Mouse (Mus musculus) left cerebral cortex, postnatal 4 days (tissue): ENCODE measurements around the gene Zfp213. TPM values are rescaled to one million over a fixed set of nuclear protein-coding genes. Genes with fewer than 3 reads are reported as not detected.

Source experiments
- DNase-seq: peaks from one replicate; pipeline ENCODE4 v3.0.0-alpha.2; 2022
- intact Hi-C: fragments of 180-260 bp; cut with DNase I; formaldehyde crosslinking; loops from one replicate; pipeline ENCODE4 v1.15.1; 2025
- total RNA-seq, 2 experiments: library from RNA; stranded (reverse); gene quantifications; 2 replicates each; pipeline ENCODE4 v1.2.3; 2021

The Zfp213 gene
- total RNA-seq, 2 experiments from 2014 or later: 6.4 to 7.3 TPM

DNA sequence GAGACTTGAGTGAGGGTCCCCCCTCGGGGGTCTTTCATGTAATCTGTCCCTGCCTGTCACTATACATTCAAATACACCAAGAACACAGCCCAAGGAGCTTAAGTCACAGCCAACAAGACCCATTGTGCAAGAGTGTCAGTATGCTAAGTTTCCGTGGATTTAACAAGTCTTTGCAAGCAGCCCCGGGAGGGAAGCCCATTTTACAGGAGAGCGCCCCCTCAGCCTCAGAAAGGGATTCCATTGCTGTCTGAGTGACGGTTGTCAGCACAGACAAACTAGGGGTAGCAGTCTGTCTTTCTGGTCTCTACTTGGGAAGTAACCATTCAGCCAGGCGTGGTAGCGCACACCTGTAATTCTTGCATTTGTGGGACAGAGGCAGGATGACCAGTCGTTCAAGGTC is 10.1 kb upstream of the Zfp213 start:
- intact Hi-C loops: no loop called here
- DNase-seq: no peak

DNA sequence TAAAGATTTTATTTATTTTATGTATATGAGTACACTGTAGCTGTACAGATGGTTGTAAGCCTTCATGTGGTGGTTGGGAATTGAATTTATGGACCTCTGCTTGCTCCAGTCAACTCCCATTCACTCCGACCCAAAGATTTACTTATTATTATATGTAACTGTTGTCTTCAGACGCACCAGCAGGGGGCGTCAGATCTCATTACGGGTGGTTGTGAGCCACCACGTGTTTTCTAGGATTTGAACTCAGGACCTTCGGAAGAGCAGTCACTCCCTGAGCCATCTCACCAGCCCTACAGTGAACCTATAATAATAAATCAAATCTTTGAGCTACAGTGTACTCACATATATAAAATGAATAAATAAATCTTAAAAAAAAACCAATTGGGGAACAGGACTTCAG is 8.0 kb upstream of the Zfp213 start:
- intact Hi-C loops: no loop called here

GRCm38 (mm10) chr17:23571084-23571483 is 7.0 kb upstream of the Zfp213 start:
- intact Hi-C loops: no loop called here
- no peak for DNase-seq

More for the DNA sequence above, 8.0 kb upstream of the Zfp213 start:
- no peak for DNase-seq

GRCm38 (mm10) chr17:23570017-23570416 is 6.0 kb upstream of the Zfp213 start:
- DNase-seq: peak; percentile 41
- intact Hi-C loops: no loop called here

- intact Hi-C loops: no loop called here
- DNase-seq: no peak
Observed at GRCm38 (mm10) chr17:23568370-23568769, 4.3 kb upstream of the Zfp213 start.

DNA sequence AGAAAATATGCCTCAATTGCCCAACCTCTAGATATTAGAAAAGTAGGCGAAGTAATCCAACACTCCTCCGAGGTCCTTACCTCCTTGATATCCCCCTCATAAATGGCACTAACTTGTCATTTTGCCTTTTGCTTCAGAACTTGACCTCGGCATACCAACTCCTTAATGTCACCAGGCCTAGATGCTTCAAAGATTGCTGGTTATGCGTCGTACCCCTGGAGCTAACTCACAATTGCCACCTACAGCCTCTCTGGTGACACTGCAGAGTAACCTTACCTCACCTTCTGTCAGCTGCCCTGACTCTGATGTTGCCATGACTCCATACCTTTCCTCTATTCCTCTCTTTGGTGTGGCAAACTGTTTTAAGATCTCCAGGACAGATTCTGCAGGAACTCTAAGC is 2.7 kb upstream of the Zfp213 start:
- no peak for DNase-seq
- intact Hi-C loops: no loop called here

DNA sequence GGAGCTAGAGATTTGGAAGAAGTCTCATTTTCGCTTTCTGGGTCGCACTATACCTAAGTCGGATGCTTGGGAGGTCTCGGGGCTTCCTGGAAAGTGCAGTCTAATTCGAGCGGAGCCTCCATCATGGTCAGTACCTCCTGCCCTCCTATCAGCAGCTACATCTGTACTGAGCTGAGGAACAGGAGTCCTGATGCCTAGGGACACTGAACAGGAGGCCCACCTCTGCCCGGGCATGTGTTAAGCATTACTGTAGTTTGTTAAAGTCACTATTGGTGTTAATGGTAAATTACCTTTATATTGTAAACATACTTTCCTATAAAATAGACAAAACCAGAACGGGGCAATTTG is 304 bp upstream of the Zfp213 start:
- DNase-seq: no peak
- intact Hi-C loops: no loop called here

DNA sequence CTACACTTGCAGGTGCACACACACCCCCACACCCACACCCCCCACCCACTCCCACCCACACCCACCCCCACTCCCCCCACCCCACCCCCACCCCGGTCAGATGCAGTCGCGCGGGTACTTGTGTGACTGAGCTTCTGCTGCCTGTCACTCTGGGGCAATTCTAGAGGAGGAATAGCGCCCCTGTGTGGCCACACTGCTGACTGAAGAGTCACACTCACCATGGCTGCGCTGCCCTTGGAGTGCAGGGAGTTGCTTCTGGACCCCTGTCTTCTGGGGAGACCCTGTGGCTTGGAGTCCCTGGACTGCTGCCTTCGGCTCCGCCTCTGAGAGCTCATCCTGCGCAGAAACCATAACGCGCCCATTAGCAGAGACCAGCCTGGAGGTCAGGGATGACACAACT is 4.3 kb downstream of the Zfp213 start:
- peak; percentile 48 for DNase-seq
- intact Hi-C loops: loop anchor here (10.0 kb wide), 1 partner anchor 1135 kb away; the partner anchor contains the start of gene Zfp946

DNA sequence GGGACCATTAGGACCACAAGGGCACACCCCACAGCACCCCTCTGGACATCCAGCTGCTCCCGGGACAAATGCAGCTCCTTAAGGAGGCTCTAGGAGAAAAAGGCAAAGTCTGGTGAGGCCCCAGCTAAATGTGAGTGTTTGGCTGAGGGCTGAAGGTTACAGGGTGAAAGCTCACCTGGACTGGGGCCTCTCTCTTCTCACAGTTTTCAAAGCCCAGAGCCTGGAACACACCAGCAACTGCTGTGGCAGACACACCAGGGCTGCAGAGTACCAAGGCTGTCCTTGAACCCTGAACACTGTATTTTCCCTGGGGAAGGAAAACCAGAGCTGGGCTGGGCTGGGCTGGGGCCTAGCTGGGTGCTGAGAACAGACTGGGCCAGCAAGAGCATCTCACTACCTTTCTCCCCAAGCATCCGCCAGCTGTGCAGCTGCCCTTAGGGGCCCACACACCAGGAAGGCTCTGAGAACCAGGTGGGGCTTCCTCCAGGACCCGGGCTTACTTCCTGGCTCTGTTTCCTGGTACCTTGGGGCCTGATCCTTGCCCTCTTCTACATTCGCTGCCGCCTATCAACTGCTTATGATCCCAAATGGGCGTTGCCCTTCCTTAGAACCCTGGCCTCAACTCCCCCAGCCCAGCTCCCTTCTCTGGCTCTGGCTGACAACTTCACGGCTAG is 8.7 kb downstream of the Zfp213 start:
- no peak for DNase-seq
- intact Hi-C loops: loop anchor here (10.0 kb wide), 1 partner anchor 1131 kb away; the partner anchor contains the start of gene Zfp946

DNA sequence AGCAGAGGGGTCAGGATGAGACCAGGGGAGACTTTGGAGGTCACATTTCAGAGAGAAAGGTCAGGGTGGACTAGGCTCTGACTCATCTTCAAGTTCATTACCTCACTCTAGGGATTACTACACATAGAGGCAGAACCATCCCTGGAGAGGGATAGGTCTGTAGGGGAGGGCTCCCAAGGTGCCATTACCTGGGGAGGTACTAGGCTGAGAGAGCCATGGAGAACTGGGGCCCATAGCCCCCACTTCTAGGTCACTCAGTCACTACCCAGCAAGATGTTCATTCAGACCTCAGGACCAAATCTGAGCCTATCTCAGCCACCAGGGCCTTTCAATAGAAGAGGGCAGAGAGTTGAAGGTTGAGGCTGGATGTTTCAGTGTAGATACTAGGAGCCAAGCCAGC is 9.7 kb downstream of the Zfp213 start:
- intact Hi-C loops: loop anchor here (10.0 kb wide), 1 partner anchor 1130 kb away; the partner anchor contains the start of gene Zfp946

DNA sequence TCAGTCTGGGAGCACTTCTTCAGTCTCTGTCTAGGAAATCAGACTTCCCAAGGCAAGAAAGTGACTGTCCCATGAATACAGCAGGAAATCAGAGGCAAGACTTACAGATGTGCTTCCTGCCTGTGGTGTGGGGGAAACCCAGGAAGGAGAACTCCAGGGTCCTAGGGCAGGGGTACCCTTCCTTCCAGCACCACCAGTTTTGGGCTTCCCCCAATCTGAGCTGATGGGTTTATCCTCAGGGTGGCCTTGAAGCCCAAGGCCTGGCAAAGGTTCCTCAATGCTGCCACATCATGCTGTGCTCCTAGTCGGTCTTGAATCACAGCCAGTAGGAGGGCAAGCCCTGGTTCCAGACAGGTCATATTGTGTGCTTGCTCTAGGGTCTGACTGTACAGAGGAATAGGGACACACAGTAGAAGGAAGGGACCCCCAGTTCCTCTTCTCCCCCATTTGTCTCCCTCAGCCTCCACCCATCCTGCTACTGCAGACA is 10.4 kb downstream of the Zfp213 start:
- DNase-seq: no peak
- intact Hi-C loops: loop anchor here (10.0 kb wide), 1 partner anchor 1129 kb away; the partner anchor contains the start of gene Zfp946

More for the DNA sequence above, 9.7 kb downstream of the Zfp213 start:
- DNase-seq: no peak

DNA sequence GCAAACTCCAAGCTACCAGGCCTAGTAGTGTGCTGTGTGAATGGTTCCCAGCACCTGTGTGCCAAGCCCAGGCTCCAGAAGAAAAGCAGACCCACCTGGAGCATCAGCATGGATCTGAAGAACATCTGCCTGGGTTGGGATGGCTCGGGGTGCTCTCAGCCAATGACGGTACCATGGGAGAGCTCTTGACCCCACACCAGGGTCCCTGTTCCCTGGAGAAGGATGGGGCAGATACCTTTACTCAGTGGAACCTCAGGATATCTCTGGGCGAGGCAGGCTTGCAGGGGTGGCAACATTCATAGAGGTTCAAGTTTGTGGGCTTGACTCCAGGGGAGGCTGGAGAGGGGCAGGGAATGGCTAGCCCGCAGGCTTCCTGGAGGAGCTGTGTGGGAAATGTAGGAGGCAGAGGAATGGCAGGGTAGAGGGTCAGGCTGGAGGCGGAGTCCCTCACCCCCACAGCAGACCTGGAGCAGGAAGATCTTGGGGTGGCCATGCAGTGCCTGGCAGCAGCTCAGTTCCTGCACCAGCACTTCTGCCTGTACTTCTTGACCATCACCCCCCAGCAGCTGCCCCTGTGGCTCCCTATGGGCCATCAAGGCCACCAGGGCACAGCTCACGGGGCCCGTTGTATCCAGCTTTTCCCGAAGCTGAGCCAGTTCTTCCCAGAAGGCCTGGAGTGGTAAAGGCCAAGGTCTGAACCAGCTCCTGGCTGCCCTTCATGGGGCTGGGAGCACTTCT is 11.0 kb downstream of the Zfp213 start:
- no peak for DNase-seq
- intact Hi-C loops: loop anchor here (10.0 kb wide), 1 partner anchor 1128 kb away; the partner anchor contains the start of gene Zfp946

DNA sequence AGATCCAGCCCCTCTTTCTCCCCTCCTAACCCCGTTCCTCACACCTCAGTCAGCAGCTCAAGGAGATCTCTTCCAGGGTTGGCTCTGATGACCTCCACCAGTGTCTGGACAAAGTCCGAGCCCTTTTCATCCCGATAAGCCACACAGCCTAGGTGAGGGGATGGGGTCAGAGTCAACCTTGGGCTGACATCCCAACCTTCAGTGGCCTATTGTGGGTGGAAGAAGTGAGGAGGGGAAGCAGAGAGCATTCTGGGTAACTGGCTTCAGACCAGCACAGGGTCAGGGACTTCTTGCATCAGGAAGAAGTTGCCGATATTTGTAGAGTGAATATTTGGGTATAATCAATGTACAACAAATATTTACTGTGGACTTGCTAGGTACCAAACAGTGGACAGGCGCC is 12.1 kb downstream of the Zfp213 start:
- intact Hi-C loops: loop anchor here (10.0 kb wide), 1 partner anchor 1127 kb away; the partner anchor contains the start of gene Zfp946
- DNase-seq: no peak

- no peak for DNase-seq
- intact Hi-C loops: loop anchor here (10.0 kb wide), 1 partner anchor 1127 kb away; the partner anchor contains the start of gene Zfp946
Observed at GRCm38 (mm10) chr17:23551416-23551815, 12.6 kb downstream of the Zfp213 start.

DNA sequence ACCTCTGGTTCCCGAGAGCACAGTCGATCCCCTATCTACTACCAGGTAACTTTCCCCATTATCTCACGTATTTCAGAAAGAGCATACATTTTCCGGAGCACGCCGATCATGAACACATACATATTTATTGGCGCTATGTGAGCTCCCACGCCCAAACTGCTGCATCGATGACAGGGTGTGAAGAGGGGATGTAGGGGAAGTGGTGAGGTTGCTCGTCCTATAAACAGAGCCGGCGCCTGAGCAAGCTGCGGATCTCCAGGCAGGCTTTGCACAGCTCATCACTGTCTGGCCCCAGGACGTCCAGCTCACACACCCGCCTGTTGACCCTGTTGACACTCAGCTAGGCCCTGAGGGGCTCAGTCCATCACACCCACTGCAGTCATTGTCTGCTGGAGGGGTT is 13.2 kb downstream of the Zfp213 start:
- DNase-seq: no peak
- intact Hi-C loops: loop anchor here (10.0 kb wide), 1 partner anchor 1126 kb away; the partner anchor contains the start of gene Zfp946

- peak; percentile 87 for DNase-seq
- intact Hi-C loops: loop anchor here (10.0 kb wide), 1 partner anchor 1125 kb away; the partner anchor contains the start of gene Zfp946
Observed at GRCm38 (mm10) chr17:23550188-23550791, 13.7 kb downstream of the Zfp213 start.

DNA sequence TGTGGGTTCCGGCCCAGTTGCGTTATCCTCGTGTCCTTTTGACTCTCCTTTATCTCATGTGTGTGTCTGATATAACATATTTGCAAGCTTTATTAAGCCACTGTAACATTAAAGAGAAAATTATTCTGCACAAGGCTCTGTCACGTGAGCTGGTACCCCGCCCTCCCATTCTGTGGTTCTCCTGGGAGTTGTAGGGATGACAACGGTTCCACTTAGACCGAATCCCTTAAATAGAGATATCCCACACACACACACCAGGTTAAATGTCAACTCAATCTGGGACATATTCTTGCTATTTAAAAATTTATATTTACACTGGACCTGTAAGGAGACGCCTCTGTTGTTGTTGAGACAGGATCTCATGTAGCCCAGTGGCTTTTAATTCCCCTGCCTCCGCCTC is 14.6 kb downstream of the Zfp213 start:
- intact Hi-C loops: loop anchor here (10.0 kb wide), 1 partner anchor 355 kb away; the partner anchor contains the start of gene Zfp40
- no peak for DNase-seq

GRCm38 (mm10) chr17:23548615-23549014 is 15.4 kb downstream of the Zfp213 start:
- DNase-seq: peak; percentile 70
- intact Hi-C loops: loop anchor here (10.0 kb wide), 1 partner anchor 354 kb away; the partner anchor contains the start of gene Zfp40

DNA sequence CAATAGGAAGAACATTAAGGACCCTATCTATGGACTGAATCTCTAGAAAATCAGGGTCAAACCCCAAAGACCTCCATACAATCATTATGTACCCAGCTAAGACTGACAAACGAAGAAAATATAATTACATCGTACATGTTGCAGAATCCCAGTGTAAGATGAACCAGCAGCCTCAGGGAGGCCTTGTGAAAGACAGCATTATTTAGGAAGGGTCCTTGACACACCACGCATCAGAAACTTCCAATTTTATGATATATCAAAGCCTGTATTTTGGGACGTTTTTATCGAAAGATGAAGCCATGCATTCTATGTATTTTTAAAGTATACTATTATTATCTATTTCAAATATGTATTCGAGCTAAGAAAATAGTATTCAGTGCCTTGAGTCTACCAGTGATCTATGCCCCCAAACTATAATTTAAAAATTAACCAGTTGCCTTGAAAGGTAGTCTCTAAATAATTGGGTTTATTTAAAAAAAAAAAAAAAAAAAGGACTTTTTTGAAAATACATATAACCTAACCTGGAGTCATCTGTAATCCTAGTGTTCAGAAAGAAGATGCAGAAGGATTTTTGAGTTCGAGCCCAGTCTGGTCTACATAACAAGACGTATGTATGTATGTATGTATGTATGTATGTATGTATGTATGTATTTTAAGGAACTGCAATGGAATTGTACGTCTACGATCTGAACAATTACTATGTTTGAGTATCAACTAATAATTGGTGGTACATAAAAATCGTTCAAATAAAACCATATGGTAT is 16.2 kb downstream of the Zfp213 start:
- intact Hi-C loops: loop anchor here (10.0 kb wide), 1 partner anchor 353 kb away; the partner anchor contains the start of gene Zfp40
- no peak for DNase-seq
